Comparison of ENCODE assay signal across 25 mouse cellular contexts in genomic region chr10:42338456-42338855, GRCm38 (mm10).
DNase-seq lines count a peak whose midpoint lies in the region; ATAC-seq and TF ChIP-seq lines count a peak whose summit lies in the region.
"Had no signal": no experiment of that assay in that cellular context is flagged by ENCODE, and none has a peak within 500 bp of the region (broad histone marks: within the 10 kb centered on the region; RNA-seq: fewer than 3 reads in every experiment).

No protein-coding gene starts in this region.

- no peaks in the 10 kb centered on the region for H3K36me3 ChIP-seq in forebrain, embryonic 12.5 days (replicated peaks)
- H3K36me3 ChIP-seq in forebrain, embryonic 11.5 days (ENCODE audit: control insufficient read depth, insufficient read depth, low read length), result no peaks in the 10 kb centered on the region
- H3K36me3 ChIP-seq in forebrain, postnatal 0 days (ENCODE audit: insufficient read depth), result no peaks in the 10 kb centered on the region
- H3K36me3 ChIP-seq in midbrain, embryonic 14.5 days (ENCODE audit: control insufficient read depth, insufficient read depth, low read length), result no peaks in the 10 kb centered on the region
- H3K36me3 ChIP-seq: hindbrain, embryonic 13.5 days; limb, embryonic 15.5 days; neural tube, embryonic 13.5 days had no signal

- H3K27ac ChIP-seq in forebrain, embryonic 12.5 days, result 0 out of 2 replicates have a peak overlapping the region, but pooled peaks have one; percentile 25
- no peak overlapping the region for H3K27ac ChIP-seq in forebrain, embryonic 11.5 days (ENCODE audit: low read depth, low read length)
- peak overlapping the region; percentile 50; the same call in 1 of the 2 replicates for H3K27ac ChIP-seq in forebrain, postnatal 0 days (ENCODE audit: low read depth, low read length)
- H3K27ac ChIP-seq in midbrain, embryonic 14.5 days (replicated peaks; ENCODE audit: low read depth, low read length), result peak overlapping the region; percentile 20; the same call in 1 of the 2 replicates
- H3K27ac ChIP-seq: heart, embryonic 13.5 days; limb, embryonic 15.5 days; liver, embryonic 14.5 days; neural tube, embryonic 13.5 days had no signal

- peaks cover 22% of the 10 kb centered on the region for H3K27me3 ChIP-seq in forebrain, embryonic 12.5 days
- no peaks in the 10 kb centered on the region for H3K27me3 ChIP-seq in forebrain, embryonic 11.5 days (ENCODE audit: control insufficient read depth, insufficient read depth, low read length)
- no peaks in the 10 kb centered on the region for H3K27me3 ChIP-seq in forebrain, postnatal 0 days (ENCODE audit: insufficient read depth, low read length)
- H3K27me3 ChIP-seq in midbrain, embryonic 14.5 days (ENCODE audit: control insufficient read depth, insufficient read depth, low read length), result peaks cover 11% of the 10 kb centered on the region; the same call in 1 of the 2 replicates
- H3K27me3 ChIP-seq: heart, embryonic 13.5 days; limb, embryonic 15.5 days; megakaryocyte, embryonic 14.5 days; neural tube, embryonic 13.5 days had no signal

- no peak for TF ChIP-seq CTCF in forebrain, postnatal 0 days (IDR thresholded peaks at IDR 0.05; ENCODE audit: low read depth)

- H3K4me3 ChIP-seq in forebrain, embryonic 12.5 days (replicated peaks), result no peak overlapping the region
- no peak overlapping the region for H3K4me3 ChIP-seq in forebrain, embryonic 11.5 days (ENCODE audit: low read depth, low read length)
- no peak overlapping the region for H3K4me3 ChIP-seq in forebrain, postnatal 0 days (ENCODE audit: low read depth, low read length)
- no peak overlapping the region for H3K4me3 ChIP-seq in midbrain, embryonic 14.5 days (replicated peaks; ENCODE audit: low read depth, low read length)
- H3K4me3 ChIP-seq: heart, embryonic 13.5 days; hindbrain, embryonic 13.5 days; limb, embryonic 15.5 days; megakaryocyte, embryonic 14.5 days; neural tube, embryonic 13.5 days had no signal

- H3K9ac ChIP-seq in forebrain, embryonic 12.5 days, result peak overlapping the region; percentile 36; the same call in 1 of the 2 replicates
- no peak overlapping the region for H3K9ac ChIP-seq in forebrain, embryonic 11.5 days (ENCODE audit: low read length)
- no peak overlapping the region for H3K9ac ChIP-seq in forebrain, postnatal 0 days
- H3K9ac ChIP-seq in midbrain, embryonic 14.5 days (replicated peaks; ENCODE audit: low read length), result no peak overlapping the region
- H3K9ac ChIP-seq: heart, embryonic 13.5 days; hindbrain, embryonic 13.5 days; limb, embryonic 15.5 days; liver, embryonic 14.5 days; lung, embryonic 14.5 days; neural tube, embryonic 13.5 days had no signal

- ATAC-seq in forebrain, embryonic 12.5 days (ENCODE audit: low FRiP score), result no peak
- ATAC-seq in forebrain, embryonic 11.5 days (replicated peaks; ENCODE audit: low FRiP score), result no peak
- ATAC-seq in forebrain, postnatal 0 days, result no peak
- no peak for ATAC-seq in midbrain, embryonic 14.5 days (ENCODE audit: low FRiP score, low TSS enrichment)

- no peaks in the 10 kb centered on the region for H3K9me3 ChIP-seq in forebrain, embryonic 12.5 days
- H3K9me3 ChIP-seq in forebrain, embryonic 11.5 days (ENCODE audit: control insufficient read depth, low read length), result no peaks in the 10 kb centered on the region
- H3K9me3 ChIP-seq in forebrain, postnatal 0 days (ENCODE audit: low read length), result no peaks in the 10 kb centered on the region
- H3K9me3 ChIP-seq in midbrain, embryonic 14.5 days (ENCODE audit: control insufficient read depth, low read length), result no peaks in the 10 kb centered on the region
- H3K9me3 ChIP-seq: heart, embryonic 13.5 days; hindbrain, embryonic 13.5 days; limb, embryonic 15.5 days; megakaryocyte, embryonic 14.5 days; neural tube, embryonic 13.5 days had no signal

- WGBS in forebrain, embryonic 12.5 days, result 25% methylated on average over 9 of the region's 9 CpGs
- WGBS in forebrain, embryonic 11.5 days, result 23% methylated on average over 9 of the region's 9 CpGs
- WGBS in forebrain, postnatal 0 days, result 27% methylated on average over 9 of the region's 9 CpGs
- 28% methylated on average over 9 of the region's 9 CpGs for WGBS in midbrain, embryonic 14.5 days

- DNase-seq in forebrain, embryonic 11.5 days (ENCODE audit: low spot score), result no peak
- peak; percentile 63 for DNase-seq in kidney, adult 9 months
- DNase-seq in kidney, postnatal 4 days, result no peak
- peak; percentile 22 for DNase-seq in forebrain, postnatal 0 days
- no peak for DNase-seq in midbrain, embryonic 14.5 days
- DNase-seq in lung, postnatal 14 days, result no peak
- DNase-seq in spleen, postnatal 36 days (ENCODE audit: low spot score in 2 of 2), result no peak
- DNase-seq: adrenal gland, postnatal 14 days; cerebellum, adult 8-10 months; cerebellum, postnatal 36 days; embryo, embryonic 11 days; gastrocnemius, postnatal 14 days; heart, adult 18-20 months; heart, postnatal 14 days; left cerebral cortex, postnatal 4 days; lung, embryonic 14.5 days; lung, postnatal 36 days; thymus, postnatal 25 days had no signal

- no peak overlapping the region for H3K4me2 ChIP-seq in forebrain, embryonic 12.5 days
- H3K4me2 ChIP-seq in forebrain, embryonic 11.5 days (ENCODE audit: low read depth, low read length, severe bottlenecking), result no peak overlapping the region
- no peak overlapping the region for H3K4me2 ChIP-seq in forebrain, postnatal 0 days (ENCODE audit: low read depth)
- H3K4me2 ChIP-seq in midbrain, embryonic 14.5 days (ENCODE audit: low read length), result no peak overlapping the region
- H3K4me2 ChIP-seq: heart, embryonic 13.5 days; hindbrain, embryonic 13.5 days; limb, embryonic 15.5 days; lung, embryonic 14.5 days; neural tube, embryonic 13.5 days had no signal

- peaks cover 46% of the 10 kb centered on the region for H3K4me1 ChIP-seq in forebrain, embryonic 12.5 days
- peaks cover 23% of the 10 kb centered on the region for H3K4me1 ChIP-seq in forebrain, embryonic 11.5 days (replicated peaks; ENCODE audit: control insufficient read depth, insufficient read depth, low read length)
- peaks cover 21% of the 10 kb centered on the region for H3K4me1 ChIP-seq in forebrain, postnatal 0 days (ENCODE audit: insufficient read depth)
- H3K4me1 ChIP-seq in midbrain, embryonic 14.5 days (ENCODE audit: control insufficient read depth, insufficient read depth, low read length), result peaks cover 26% of the 10 kb centered on the region
- H3K4me1 ChIP-seq: limb, embryonic 15.5 days; megakaryocyte, embryonic 14.5 days had no signal

Comparison
In these comparisons a context has a peak if more than half of its experiments do, and no peak if none do; other contexts are left out.
1. DNase-seq: peak in kidney, adult 9 months (single experiment) and forebrain, postnatal 0 days (single experiment); none in forebrain, embryonic 11.5 days (single experiment), kidney, postnatal 4 days (0 of 2), midbrain, embryonic 14.5 days (single experiment), lung, postnatal 14 days (single experiment) and spleen, postnatal 36 days (0 of 2).